Mouse (Mus musculus) MEL (cell line): ENCODE results near the gene Onecut3.

Experiments used
- CHD2 ChIP-seq: IDR thresholded peaks from 2 replicates; pipeline ENCODE4 v1.6.1; 2011; ENCODE audit warnings: low read length, improper control_type of control experiment
- CTCF ChIP-seq, 3 experiments: IDR thresholded peaks in 2 of 3; conservative IDR thresholded peaks in 1 of 3; 2 replicates each; pipeline ENCODE4 v1.5.1; 2011 to 2012; ENCODE audit warnings: low read length in 3 of 3, low read depth in 2 of 3, mild to moderate bottlenecking in 2 of 3, improper control_type of control experiment in 1 of 3, inconsistent platforms in 1 of 3, mixed read lengths in 1 of 3, moderate library complexity in 1 of 3; ENCODE audit not compliant: control insufficient read depth in 1 of 3, insufficient read depth in 1 of 3, poor library complexity in 1 of 3, severe bottlenecking in 1 of 3
- HCFC1 ChIP-seq: IDR thresholded peaks from 2 replicates; pipeline ENCODE4 v1.6.1; 2012; ENCODE audit warnings: low read depth, mild to moderate bottlenecking, inconsistent platforms, low read length, improper control_type of control experiment, moderate library complexity
- SIN3A ChIP-seq: IDR thresholded peaks from 2 replicates; pipeline ENCODE4 v1.6.1; 2012; ENCODE audit warnings: low read length, improper control_type of control experiment, inconsistent platforms
- USF1 ChIP-seq: IDR thresholded peaks from 2 replicates; pipeline ENCODE4 v1.6.1; 2014; ENCODE audit warnings: low read depth, mild to moderate bottlenecking, inconsistent platforms, low read length, improper control_type of control experiment, moderate library complexity

DNA sequence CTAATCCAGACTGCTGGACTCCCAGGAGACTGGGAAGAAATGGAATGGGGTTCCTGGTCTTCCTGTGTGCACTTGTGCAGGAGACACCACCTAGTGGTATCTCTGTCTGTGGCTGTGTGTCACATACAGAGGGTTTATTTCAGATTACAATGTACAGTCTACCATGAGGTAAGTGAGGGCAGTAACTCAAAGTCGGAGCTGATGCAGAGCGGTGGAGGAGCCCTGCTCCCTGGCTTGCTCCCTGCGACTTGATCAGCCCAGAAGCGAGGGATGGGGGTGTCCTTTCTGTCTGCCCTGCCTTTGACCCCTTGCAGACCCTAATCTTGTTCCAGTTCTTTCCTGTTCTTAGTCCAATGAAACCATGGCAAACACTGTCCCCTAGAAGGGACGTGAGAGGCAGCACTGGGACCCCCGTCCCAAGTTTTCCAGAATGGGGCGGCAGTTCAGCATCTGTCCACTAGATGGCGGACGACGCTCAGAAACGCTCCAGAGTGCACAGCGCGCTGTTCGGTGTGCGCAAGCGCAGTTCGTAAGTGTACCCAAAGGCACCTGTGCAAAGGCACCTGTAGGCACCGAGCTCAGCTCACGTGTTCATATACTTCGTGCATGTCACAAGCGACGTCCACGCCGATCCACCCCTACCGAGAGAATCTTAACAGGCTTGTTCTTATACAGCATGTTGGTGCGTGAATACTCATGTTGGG, 48.6 kb upstream of the Onecut3 start:
- no peak for TF ChIP-seq CHD2
- peak; percentile 95 to 99 (median 96) for TF ChIP-seq CTCF (IDR thresholded peaks at IDR 0.05 in 2 of 3, conservative IDR thresholded peaks at IDR 0.05 in 1 of 3; ENCODE audit: control insufficient read depth in 1 of 3, insufficient read depth in 1 of 3, low read depth in 2 of 3, low read length in 3 of 3, poor library complexity in 1 of 3, severe bottlenecking in 1 of 3)
- TF ChIP-seq USF1 = 0 out of 2 replicates have a peak, but pooled peaks have one; percentile 11
- TF ChIP-seq HCFC1 = peak; percentile 51; the same call in 1 of the 2 replicates
- 0 out of 2 replicates have a peak, but pooled peaks have one; percentile 35 for TF ChIP-seq SIN3A
